Comparison of ENCODE assay signal across 28 mouse cellular contexts in the genomic region with DNA sequence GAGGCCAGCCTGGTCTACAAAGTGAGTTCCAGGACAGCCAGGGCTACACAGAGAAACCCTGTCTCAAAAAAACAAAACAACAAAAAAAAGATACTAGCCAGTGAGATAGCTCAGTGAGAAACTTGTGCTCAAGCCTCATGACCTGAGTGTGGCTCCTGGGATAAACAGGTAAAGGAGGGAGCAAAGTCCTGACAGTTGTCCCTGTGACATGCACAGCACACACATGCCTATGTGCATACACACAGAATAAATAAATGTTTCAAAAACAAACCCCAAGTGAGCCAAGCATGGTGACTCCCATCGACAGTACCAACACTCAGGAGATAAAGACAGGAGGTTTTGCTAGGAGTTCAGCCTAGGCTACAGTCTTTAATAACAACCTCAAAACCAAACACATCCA.
"Had no signal": no experiment of that assay in that cellular context is flagged by ENCODE, and none has a peak within 500 bp of the region (broad histone marks: within the 10 kb centered on the region; RNA-seq: fewer than 3 reads in every experiment).

No protein-coding gene starts in this region.

- H3K9ac ChIP-seq: heart, embryonic 12.5 days; heart, embryonic 13.5 days; heart, embryonic 15.5 days; hindbrain, embryonic 12.5 days; hindbrain, embryonic 13.5 days; hindbrain, embryonic 14.5 days; hindbrain, embryonic 15.5 days; kidney, embryonic 15.5 days had no signal

- H3K4me3 ChIP-seq: heart, embryonic 10.5 days; heart, embryonic 12.5 days; heart, embryonic 13.5 days; heart, embryonic 15.5 days; hindbrain, embryonic 10.5 days; hindbrain, embryonic 12.5 days; hindbrain, embryonic 13.5 days; hindbrain, embryonic 15.5 days; kidney, embryonic 15.5 days; layer of hippocampus, adult 2 months had no signal

- DNase-seq: heart, postnatal 10 days; heart, postnatal 14 days; heart, postnatal 36 days; heart, postnatal 4 days; kidney, adult 11 months; kidney, adult 18-20 months; kidney, postnatal 10 days; kidney, postnatal 14 days; kidney, postnatal 25 days; kidney, postnatal 4 days; layer of hippocampus, adult 9-11 months; layer of hippocampus, postnatal 36 days had no signal

- H3K4me2 ChIP-seq: heart, embryonic 11.5 days; heart, embryonic 12.5 days; heart, embryonic 13.5 days; heart, embryonic 15.5 days; hindbrain, embryonic 12.5 days; hindbrain, embryonic 13.5 days; hindbrain, embryonic 14.5 days; hindbrain, embryonic 15.5 days; kidney, embryonic 15.5 days had no signal

- H3K27me3 ChIP-seq: heart, embryonic 12.5 days; heart, embryonic 13.5 days; heart, embryonic 15.5 days; hindbrain, embryonic 12.5 days; hindbrain, embryonic 13.5 days; hindbrain, embryonic 15.5 days; kidney, embryonic 15.5 days had no signal

- H3K27ac ChIP-seq: heart, embryonic 10.5 days; heart, embryonic 13.5 days; heart, embryonic 15.5 days; hindbrain, embryonic 10.5 days; hindbrain, embryonic 12.5 days; hindbrain, embryonic 13.5 days; hindbrain, embryonic 14.5 days; hindbrain, embryonic 15.5 days; hindbrain, postnatal 0 days; kidney, embryonic 15.5 days; kidney, postnatal 0 days; layer of hippocampus, adult 2 months had no signal

- ATAC-seq: hindbrain, embryonic 16.5 days; hindbrain, postnatal 0 days; inflammation-experienced regulatory T-cells, adult 6 months had no signal

- H3K9me3 ChIP-seq: heart, embryonic 10.5 days; heart, embryonic 12.5 days; heart, embryonic 13.5 days; heart, embryonic 15.5 days; hindbrain, embryonic 12.5 days; hindbrain, embryonic 13.5 days; hindbrain, embryonic 15.5 days; kidney, embryonic 15.5 days had no signal

- H3K4me1 ChIP-seq: heart, embryonic 10.5 days; heart, embryonic 12.5 days; heart, embryonic 13.5 days; heart, embryonic 15.5 days; hindbrain, embryonic 10.5 days; hindbrain, embryonic 12.5 days; hindbrain, embryonic 13.5 days; kidney, embryonic 15.5 days had no signal
